8 mouse cellular contexts compared by ENCODE assay signal in the genomic region with DNA sequence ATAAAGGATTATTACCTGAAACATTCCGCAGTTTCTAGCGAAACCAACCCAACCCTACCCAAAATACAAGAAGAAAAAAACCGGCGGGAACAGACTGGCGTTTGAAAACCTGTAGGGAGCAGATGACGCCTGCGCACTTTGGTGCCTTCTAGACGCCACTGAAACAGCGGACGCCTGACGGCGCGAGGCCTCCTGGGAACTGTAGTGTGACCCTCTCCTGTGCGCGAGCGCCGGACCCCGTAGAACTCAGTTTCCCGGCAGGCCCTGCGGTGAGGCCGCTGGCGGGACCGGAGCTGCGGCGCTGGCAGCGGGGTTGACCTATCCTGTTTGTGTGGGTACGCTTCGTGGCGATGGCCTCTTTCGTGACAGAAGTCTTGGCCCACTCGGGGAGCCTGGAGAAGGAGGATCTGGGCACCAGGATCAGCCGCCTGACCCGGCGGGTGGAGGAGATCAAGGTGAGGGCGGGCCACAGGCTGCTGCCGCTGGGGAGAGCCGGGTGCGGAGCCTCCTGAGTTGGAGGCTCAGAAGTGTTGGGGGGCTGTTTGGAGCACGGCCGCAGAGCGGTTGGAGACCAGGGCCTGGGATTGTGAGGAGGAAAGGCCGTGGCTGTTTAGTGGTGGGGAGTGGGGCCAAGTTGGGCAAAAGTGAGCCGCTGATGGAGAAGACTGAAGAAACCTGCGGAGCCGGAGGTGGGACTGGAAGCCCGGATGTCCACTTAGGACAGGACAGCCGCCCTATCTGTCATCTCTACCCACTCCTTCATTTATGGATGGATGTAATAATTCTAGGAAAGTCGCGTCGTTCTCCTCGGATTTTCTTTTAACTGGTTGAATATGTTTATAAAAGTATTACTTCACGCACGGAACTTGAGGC. TPM values are rescaled to one million over a fixed set of nuclear protein-coding genes. Genes with fewer than 3 reads are reported as not detected.
A peak's percentile ranks its signal among the peaks of the same experiment; 100 is the strongest.
DNase-seq lines count a peak whose midpoint lies in the region; ATAC-seq and TF ChIP-seq lines count a peak whose summit lies in the region.

A gene (plus strand): TSS at position 281 of the 873 bp plus-strand sequence.

- H3K4me2 ChIP-seq in heart, embryonic 11.5 days = peak within 1 kb of the TSS; percentile 68
- H3K4me2 ChIP-seq in kidney, embryonic 16.5 days (replicated peaks; ENCODE audit: low read depth, low read length) = peak within 1 kb of the TSS; percentile 65
- H3K4me2 ChIP-seq in myocyte (ENCODE audit: low read depth) = peak within 1 kb of the TSS; percentile 89

- peak; percentile 64; the same call in 1 of the 2 replicates for TF ChIP-seq POLR2A in brain, embryonic 14.5 days (IDR thresholded peaks at IDR 0.05; ENCODE audit: borderline replicate concordance, extremely low read depth, insufficient read depth, insufficient read length, poor library complexity, severe bottlenecking)
- TF ChIP-seq POLR2A in liver, adult 2 months (IDR thresholded peaks at IDR 0.05; ENCODE audit: extremely low read depth, insufficient read depth, low read length) = 0 out of 2 replicates have a peak, but pooled peaks have one; percentile 53
- TF ChIP-seq POLR2A in myocyte (IDR thresholded peaks at IDR 0.05; ENCODE audit: insufficient read length, low read depth) = peak; percentile 92

- H3K27me3 ChIP-seq in C2C12 (ENCODE audit: control insufficient read depth, insufficient read depth, insufficient read length) (no peaks in the 10 kb centered on the region), myocyte (ENCODE audit: control insufficient read depth, insufficient read depth, insufficient read length) (no peaks in the 10 kb centered on the region)
- no peaks in the 10 kb centered on the region for H3K27me3 ChIP-seq in erythroblast, embryonic 14.5 days (ENCODE audit: control insufficient read depth)
- no peaks in the 10 kb centered on the region for H3K27me3 ChIP-seq in heart, embryonic 11.5 days (ENCODE audit: control insufficient read depth, insufficient read depth, low read length)
- H3K27me3 ChIP-seq in kidney, embryonic 16.5 days (ENCODE audit: insufficient read depth, low read length) = no peaks in the 10 kb centered on the region
- no peaks in the 10 kb centered on the region for H3K27me3 ChIP-seq in liver, adult 2 months (ENCODE audit: control insufficient read depth, insufficient read depth, low read length)
- H3K27me3 ChIP-seq in splenic B cell, adult 2 months (ENCODE audit: control insufficient read depth, insufficient read depth, low read length, poor library complexity, severe bottlenecking) = no peaks in the 10 kb centered on the region

- H3K4me3 ChIP-seq in C2C12 (ENCODE audit: insufficient read depth, poor library complexity, severe bottlenecking) = peak within 1 kb of the TSS; percentile 76
- peak within 1 kb of the TSS; percentile 93 for H3K4me3 ChIP-seq in erythroblast, embryonic 14.5 days (replicated peaks)
- H3K4me3 ChIP-seq in heart, embryonic 11.5 days (ENCODE audit: low read depth, low read length) = peak within 1 kb of the TSS; percentile 91
- H3K4me3 ChIP-seq in kidney, embryonic 16.5 days (ENCODE audit: low read length) = peak within 1 kb of the TSS; percentile 86
- peak within 1 kb of the TSS; percentile 87 for H3K4me3 ChIP-seq in liver, adult 2 months (ENCODE audit: insufficient read depth, low read depth, low read length)
- peak within 1 kb of the TSS; percentile 54 for H3K4me3 ChIP-seq in myocyte

- H3K4me1 ChIP-seq in erythroblast, embryonic 14.5 days (ENCODE audit: control insufficient read depth) = peaks cover 24% of the 10 kb centered on the region
- peaks cover 8% of the 10 kb centered on the region; the same call in 1 of the 2 replicates for H3K4me1 ChIP-seq in heart, embryonic 11.5 days (ENCODE audit: control insufficient read depth, insufficient read depth, low read length)
- H3K4me1 ChIP-seq in kidney, embryonic 16.5 days (ENCODE audit: insufficient read depth, low read length) = peaks cover 9% of the 10 kb centered on the region
- no peaks in the 10 kb centered on the region for H3K4me1 ChIP-seq in liver, adult 2 months (ENCODE audit: control insufficient read depth, insufficient read depth, low read length)

- DNase-seq in brain, embryonic 14.5 days (ENCODE audit: low read depth) = peak; percentile 99
- DNase-seq in liver, adult 2 months (ENCODE audit: extremely low read depth, low read depth, low spot score) = peak; percentile 90
- DNase-seq in splenic B cell, adult 2 months (ENCODE audit: low read depth, low spot score) = peak; percentile 95

- peak within 1 kb of the TSS; percentile 72 for H3K27ac ChIP-seq in heart, embryonic 11.5 days (ENCODE audit: low read depth, low read length)
- peak within 1 kb of the TSS; percentile 27; the same call in 1 of the 2 replicates for H3K27ac ChIP-seq in kidney, embryonic 16.5 days (ENCODE audit: low read length)
- peak within 1 kb of the TSS; percentile 71 for H3K27ac ChIP-seq in liver, adult 2 months (replicated peaks; ENCODE audit: insufficient read depth, low read depth, low read length)

- peak; percentile 95 for ATAC-seq in heart, embryonic 11.5 days (replicated peaks; ENCODE audit: insufficient number of reproducible peaks, low FRiP score, low TSS enrichment)
- ATAC-seq in kidney, embryonic 16.5 days (ENCODE audit: low FRiP score, low TSS enrichment) = peak; percentile 100

- H3K9me3 ChIP-seq in erythroblast, embryonic 14.5 days (ENCODE audit: control insufficient read depth, low read length) = no peaks in the 10 kb centered on the region
- no peaks in the 10 kb centered on the region for H3K9me3 ChIP-seq in heart, embryonic 11.5 days (replicated peaks; ENCODE audit: control insufficient read depth, low read length)
- no peaks in the 10 kb centered on the region for H3K9me3 ChIP-seq in kidney, embryonic 16.5 days (ENCODE audit: low read length)

- no peak for TF ChIP-seq CTCF in C2C12 (IDR thresholded peaks at IDR 0.05; ENCODE audit: control insufficient read depth, insufficient read depth, insufficient read length)
- TF ChIP-seq CTCF in brain, embryonic 14.5 days (IDR thresholded peaks at IDR 0.05; ENCODE audit: borderline replicate concordance, extremely low read depth, insufficient read depth, insufficient read length) = no peak
- TF ChIP-seq CTCF in liver, adult 2 months (IDR thresholded peaks at IDR 0.05; ENCODE audit: low read depth, low read length) = no peak

- H3K79me2 ChIP-seq in C2C12 (ENCODE audit: control insufficient read depth, insufficient read depth) = peaks cover 30% of the 10 kb centered on the region
- no peaks in the 10 kb centered on the region for H3K79me2 ChIP-seq in liver, adult 2 months (ENCODE audit: control insufficient read depth, insufficient read depth, low read length)
- H3K79me2 ChIP-seq in myocyte (ENCODE audit: control insufficient read depth, insufficient read depth) = peaks cover 13% of the 10 kb centered on the region

- H3ac ChIP-seq in C2C12 (ENCODE audit: control insufficient read depth, insufficient read length, low read depth) (peak within 1 kb of the TSS; percentile 81), myocyte (ENCODE audit: control insufficient read depth, insufficient read length) (peak within 1 kb of the TSS; percentile 9)

- WGBS in heart, embryonic 11.5 days (ENCODE audit: insufficient replicate concordance) = under 1% methylated on average over 53 of the region's 53 CpGs
- under 1% methylated on average over 53 of the region's 53 CpGs for WGBS in kidney, embryonic 16.5 days
- WGBS in liver, adult 2 months = under 1% methylated on average over 53 of the region's 53 CpGs

- H3K9ac ChIP-seq in heart, embryonic 11.5 days (ENCODE audit: low read depth, low read length) = peak within 1 kb of the TSS; percentile 94
- peak within 1 kb of the TSS; percentile 91 for H3K9ac ChIP-seq in kidney, embryonic 16.5 days (replicated peaks; ENCODE audit: low read length)
- H3K9ac ChIP-seq in liver, adult 2 months (ENCODE audit: low read depth, low read length) = peak within 1 kb of the TSS; percentile 85

- H3K36me3 ChIP-seq in C2C12 (ENCODE audit: control insufficient read depth, insufficient read depth) (peaks cover 10% of the 10 kb centered on the region), myocyte (ENCODE audit: control insufficient read depth, insufficient read depth) (no peaks in the 10 kb centered on the region)
- peaks cover 34% of the 10 kb centered on the region for H3K36me3 ChIP-seq in erythroblast, embryonic 14.5 days (ENCODE audit: control insufficient read depth)
- peaks cover 5% of the 10 kb centered on the region for H3K36me3 ChIP-seq in heart, embryonic 11.5 days (ENCODE audit: control insufficient read depth, insufficient read depth, low read length)
- H3K36me3 ChIP-seq in kidney, embryonic 16.5 days (ENCODE audit: insufficient read depth, low read length) = peaks cover 2% of the 10 kb centered on the region; the same call in 1 of the 2 replicates
- peaks cover 9% of the 10 kb centered on the region; the same call in 1 of the 2 replicates for H3K36me3 ChIP-seq in liver, adult 2 months (ENCODE audit: control insufficient read depth, insufficient read depth, low read length)
- H3K36me3 ChIP-seq in splenic B cell, adult 2 months (ENCODE audit: control insufficient read depth, insufficient read depth, low read length, poor library complexity, severe bottlenecking) = no peaks in the 10 kb centered on the region

- peaks cover 13% of the 10 kb centered on the region for H3K79me3 ChIP-seq in C2C12 (ENCODE audit: low read depth)

TF ChIP-seq in C2C12, 6 proteins besides CTCF, POLR2A, EP300 and RAD21:
- TF ChIP-seq FOSL1 (IDR thresholded peaks at IDR 0.05; ENCODE audit: insufficient read depth, low read length, poor library complexity, severe bottlenecking) (no peak), MYOD1 (IDR thresholded peaks at IDR 0.05; ENCODE audit: control insufficient read depth, insufficient read length, low read depth) (no peak), MYOG (IDR thresholded peaks at IDR 0.05; ENCODE audit: control insufficient read depth, extremely low read depth, insufficient read length) (no peak), MAX (IDR thresholded peaks at IDR 0.05) (peak; percentile 14)
TF ChIP-seq in C2C12: peak in this region for 1.

TF ChIP-seq in myocyte, 11 proteins besides CTCF, POLR2A, EP300 and RAD21 (continues in another document):
- TF ChIP-seq MYOD1 (IDR thresholded peaks at IDR 0.05; ENCODE audit: control insufficient read depth in 1 of 3, insufficient read length in 2 of 3, low read depth in 2 of 3) (no peak), SRF (IDR thresholded peaks at IDR 0.05; ENCODE audit: control insufficient read depth, insufficient read length, low read depth) (no peak), MYOG (IDR thresholded peaks at IDR 0.05; ENCODE audit: control insufficient read depth in 1 of 3, insufficient read depth in 1 of 3, insufficient read length in 2 of 3, low read depth in 2 of 3) (peak in 1 of 3 experiments; percentile 21), E2F4 (IDR thresholded peaks at IDR 0.05; ENCODE audit: insufficient read depth) (peak; percentile 73)

RNA-seq across cellular contexts. Expression of the gene that starts here (rescaled TPM):
- 24.7 TPM for polyA plus RNA-seq in C2C12 (2012; fragmentation: generic; extraction: Trizol)
- polyA plus RNA-seq in brain, embryonic 14.5 days (2012; rRNA removed) = 28.9 and 36.7 TPM in 2 replicates
- polyA plus RNA-seq in erythroblast, embryonic 14.5 days (2012) = 0.33 and 0.57 TPM in 2 replicates
- 30.4 and 33.1 TPM in 2 replicates for polyA plus RNA-seq in heart, embryonic 11.5 days (2014; fragmentation: Nextera tagmentation; extraction: Ambion mirVana)
- polyA plus RNA-seq in kidney, embryonic 16.5 days (2015; fragmentation: Nextera tagmentation; extraction: Ambion mirVana) = 40.1 and 41.0 TPM in 2 replicates
- 9.6 and 9.9 TPM in 2 replicates for total RNA-seq in liver, adult 2 months (2014; rRNA removed)
- polyA plus RNA-seq in liver, adult 2 months (2012; rRNA removed) = 5.6 and 6.1 TPM in 2 replicates
- polyA plus RNA-seq in myocyte (2012; fragmentation: generic; extraction: Trizol) = 10.2 TPM

Comparison
In these comparisons a context has a peak if more than half of its experiments do, and no peak if none do; other contexts are left out.
1. Peak in every context shown above with its lines: DNase-seq, ATAC-seq, H3K4me3 ChIP-seq and H3K27ac ChIP-seq.